Mouse (Mus musculus) cerebellum, adult 2 months (tissue): Measurements from ENCODE around the gene Nectin1.

Experiments
- CTCF ChIP-seq: fragments of 200-500 bp; IDR thresholded peaks from 2 replicates; pipeline ENCODE4 v1.5.1; 2011; ENCODE audit warnings: low read depth, mild to moderate bottlenecking, control low read depth, low read length, moderate library complexity, borderline replicate concordance; ENCODE audit not compliant: insufficient read depth
- POLR2A ChIP-seq: fragments of 200-500 bp; IDR thresholded peaks from 2 replicates; pipeline ENCODE4 v1.6.1; 2011; ENCODE audit warnings: low read length, control low read depth, borderline replicate concordance; ENCODE audit not compliant: insufficient read depth

- TF ChIP-seq CTCF: peak; percentile 29; the same call in 1 of the 2 replicates
- no peak for TF ChIP-seq POLR2A
Observed at GRCm38 (mm10) chr9:43827593-43827992, 83.8 kb downstream of the Nectin1 start.
